7 mouse cellular contexts compared by ENCODE assay signal in the genomic region with DNA sequence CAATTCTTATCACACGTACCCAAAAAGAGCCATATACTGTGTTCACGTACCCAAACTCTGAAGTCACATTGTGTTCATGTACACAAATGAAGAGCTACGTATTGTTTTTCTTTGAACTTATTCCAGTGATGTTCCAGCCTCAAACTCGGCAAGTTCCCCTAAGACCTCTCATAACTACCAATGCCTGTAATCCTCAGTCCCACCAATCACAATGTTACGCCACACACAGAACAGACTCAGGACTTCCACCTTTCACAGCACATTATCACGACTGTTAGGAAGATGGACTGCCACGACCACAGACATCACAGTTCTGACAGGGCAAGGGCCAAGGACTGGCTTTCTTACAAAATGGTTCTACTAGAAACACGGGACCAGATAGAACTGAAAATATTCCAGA. TPM values are rescaled to one million over a fixed set of nuclear protein-coding genes. Genes with fewer than 3 reads are reported as not detected.
DNase-seq lines count a peak whose midpoint lies in the region; ATAC-seq and TF ChIP-seq lines count a peak whose summit lies in the region.
"Not testable (repeated sequence)": the region's sequence is repeated elsewhere in the genome, so short reads cannot be mapped to it uniquely, and the experiment has no call there.
"Had no signal": no experiment of that assay in that cellular context is flagged by ENCODE, and none has a peak within 500 bp of the region (broad histone marks: within the 10 kb centered on the region; RNA-seq: fewer than 3 reads in every experiment).

No protein-coding gene starts in this region.

- H3K4me1 ChIP-seq in MEL (ENCODE audit: control insufficient read depth in 1 of 2, insufficient read depth in 2 of 2, low read length in 2 of 2), result not testable (repeated sequence)
- H3K4me1 ChIP-seq in liver, embryonic 12.5 days, result peaks cover 23% of the 10 kb centered on the region
- peaks cover 21% of the 10 kb centered on the region for H3K4me1 ChIP-seq in liver, embryonic 13.5 days (replicated peaks)
- H3K4me1 ChIP-seq in liver, embryonic 15.5 days (replicated peaks), result peaks cover 10% of the 10 kb centered on the region

- not testable (repeated sequence) for H3K27me3 ChIP-seq in MEL (ENCODE audit: control insufficient read depth in 1 of 2, insufficient read depth in 2 of 2, low read length in 2 of 2)
- peaks cover 22% of the 10 kb centered on the region for H3K27me3 ChIP-seq in liver, embryonic 12.5 days (replicated peaks)
- peaks cover 11% of the 10 kb centered on the region; the same call in 1 of the 2 replicates for H3K27me3 ChIP-seq in liver, embryonic 13.5 days
- peaks cover 22% of the 10 kb centered on the region for H3K27me3 ChIP-seq in liver, embryonic 15.5 days

- DNase-seq in MEL (ENCODE audit: low read depth, low spot score), result peak; percentile 56
- DNase-seq in heart, adult 11 months, result peak; percentile 79
- DNase-seq in liver, embryonic 13.5 days, result not testable (repeated sequence)

- not testable (repeated sequence) for TF ChIP-seq EP300 in MEL (IDR thresholded peaks at IDR 0.05; ENCODE audit: low read depth in 1 of 2, low read length in 2 of 2)

- TF ChIP-seq POLR2A in MEL (IDR thresholded peaks at IDR 0.05; ENCODE audit: control insufficient read depth in 1 of 2, insufficient read depth in 1 of 2, low read depth in 1 of 2, low read length in 2 of 2, poor library complexity in 1 of 2), result not testable (repeated sequence)

- H3K9me3 ChIP-seq in MEL (replicated peaks; ENCODE audit: insufficient read depth, low read length); liver, embryonic 12.5 days (replicated peaks); liver, embryonic 13.5 days (replicated peaks); liver, embryonic 15.5 days (replicated peaks): not testable (repeated sequence)

- not testable (repeated sequence) for H3K9ac ChIP-seq in MEL (ENCODE audit: control insufficient read depth, low read depth, low read length, poor library complexity, severe bottlenecking); liver, embryonic 12.5 days; liver, embryonic 13.5 days; liver, embryonic 15.5 days

- peak overlapping the region; percentile 81 for H3K4me2 ChIP-seq in liver, embryonic 12.5 days
- peak overlapping the region; percentile 77; the same call in 1 of the 2 replicates for H3K4me2 ChIP-seq in liver, embryonic 13.5 days
- peak overlapping the region; percentile 78 for H3K4me2 ChIP-seq in liver, embryonic 15.5 days

- WGBS in liver, embryonic 12.5 days (ENCODE audit: insufficient replicate concordance), result 32% methylated on average over 8 of the region's 8 CpGs
- WGBS in liver, embryonic 13.5 days (ENCODE audit: insufficient replicate concordance), result 32% methylated on average over 8 of the region's 8 CpGs
- WGBS in liver, embryonic 15.5 days (ENCODE audit: insufficient replicate concordance), result 41% methylated on average over 8 of the region's 8 CpGs

- not testable (repeated sequence) for TF ChIP-seq CTCF in MEL (IDR thresholded peaks at IDR 0.05 in 2 of 3, conservative IDR thresholded peaks at IDR 0.05 in 1 of 3; ENCODE audit: control insufficient read depth in 1 of 3, insufficient read depth in 1 of 3, low read depth in 2 of 3, low read length in 3 of 3, poor library complexity in 1 of 3, severe bottlenecking in 1 of 3)

- not testable (repeated sequence) for TF ChIP-seq RAD21 in MEL (IDR thresholded peaks at IDR 0.05; ENCODE audit: low read depth, low read length)

- not testable (repeated sequence) for H3K36me3 ChIP-seq in MEL (ENCODE audit: control insufficient read depth in 1 of 2, insufficient read depth in 2 of 2, low read length in 2 of 2); liver, embryonic 12.5 days; liver, embryonic 13.5 days; liver, embryonic 15.5 days (replicated peaks)

- H3K4me3 ChIP-seq in MEL (ENCODE audit: control insufficient read depth in 1 of 2, insufficient read depth in 1 of 2, low read depth in 2 of 2, low read length in 2 of 2); liver, embryonic 12.5 days; liver, embryonic 13.5 days (replicated peaks); liver, embryonic 15.5 days (replicated peaks): not testable (repeated sequence)

- ATAC-seq in granulocyte monocyte progenitor cell, adult 5-6 weeks (replicated peaks; ENCODE audit: poor library complexity, severe bottlenecking), result peak; percentile 61
- not testable (repeated sequence) for ATAC-seq in liver, embryonic 12.5 days; liver, embryonic 13.5 days (ENCODE audit: low read depth); liver, embryonic 15.5 days (ENCODE audit: insufficient read depth)

- H3K27ac ChIP-seq in MEL (ENCODE audit: control insufficient read depth, low read depth, low read length); liver, embryonic 12.5 days; liver, embryonic 13.5 days; liver, embryonic 15.5 days (replicated peaks): not testable (repeated sequence)

- H3K79me2 ChIP-seq in MEL (ENCODE audit: control insufficient read depth, insufficient read depth, low read length, poor library complexity), result not testable (repeated sequence)

TF ChIP-seq in MEL, 35 proteins besides CTCF, POLR2A, EP300 and RAD21:
- 0 out of 2 replicates have a peak, but pooled peaks have one; percentile 0 for TF ChIP-seq SIN3A (IDR thresholded peaks at IDR 0.05; ENCODE audit: low read length)

RNA-seq across cellular contexts. Expression of a gene that starts 20.1 kb away (rescaled TPM):
- total RNA-seq in MEL (2012; rRNA removed), result 0.85 and 1.3 TPM in 2 replicates
- under 1 TPM in 1 of 2 experiments, not detected in 1; 0.29 TPM for polyA plus RNA-seq in MEL (2012; ENCODE audit: insufficient read depth in 1 of 2, insufficient read length in 2 of 2, low read depth in 1 of 2, low replicate concordance in 2 of 2, missing spikeins in 1 of 2)
- 2.2 and 5.2 TPM in 2 replicates for total RNA-seq in granulocyte monocyte progenitor cell, adult 5-6 weeks (2014; fragmentation: Nextera tagmentation)
- total RNA-seq in granulocyte monocyte progenitor cell, adult 5-6 weeks (2017), result 1.2 and 1.6 TPM in 2 replicates
- 1.5 and 3.5 TPM in 2 replicates for polyA plus RNA-seq in liver, embryonic 12.5 days (2016; fragmentation: Nextera tagmentation; extraction: Ambion mirVana)
- polyA plus RNA-seq in liver, embryonic 13.5 days (2015; fragmentation: Nextera tagmentation; extraction: Ambion mirVana), result 4.6 and 4.9 TPM in 2 replicates
- polyA plus RNA-seq in liver, embryonic 15.5 days (2015; fragmentation: Nextera tagmentation; extraction: Ambion mirVana), result 8.2 and 14.6 TPM in 2 replicates
- polyA plus RNA-seq: G1E had no signal

RNA-seq across cellular contexts. Expression of a gene that starts 20.1 kb away (rescaled TPM):
- 24.4 and 32.6 TPM in 2 replicates for total RNA-seq in MEL (2012; rRNA removed)
- polyA plus RNA-seq in MEL (2012; ENCODE audit: insufficient read depth in 1 of 2, insufficient read length in 2 of 2, low read depth in 1 of 2, low replicate concordance in 2 of 2, missing spikeins in 1 of 2), result 100 to 1,000 TPM in 1 of 2 experiments, 10 to 100 TPM in 1; 30.4 to 180 TPM
- 41.5 and 47.6 TPM in 2 replicates for total RNA-seq in granulocyte monocyte progenitor cell, adult 5-6 weeks (2014; fragmentation: Nextera tagmentation)
- 44.2 and 60.1 TPM in 2 replicates for total RNA-seq in granulocyte monocyte progenitor cell, adult 5-6 weeks (2017)
- 32.2 and 33.1 TPM in 2 replicates for polyA plus RNA-seq in liver, embryonic 12.5 days (2016; fragmentation: Nextera tagmentation; extraction: Ambion mirVana)
- 22.9 and 29.4 TPM in 2 replicates for polyA plus RNA-seq in liver, embryonic 13.5 days (2015; fragmentation: Nextera tagmentation; extraction: Ambion mirVana)
- polyA plus RNA-seq in liver, embryonic 15.5 days (2015; fragmentation: Nextera tagmentation; extraction: Ambion mirVana), result 19.4 and 20.2 TPM in 2 replicates

RNA-seq across cellular contexts. Expression of a gene that starts 37.3 kb away (rescaled TPM):
- total RNA-seq in MEL (2012; rRNA removed), result 0.08 and 0.13 TPM in 2 replicates
- under 1 TPM in 1 of 2 experiments, not detected in 1; 0.32 TPM for polyA plus RNA-seq in MEL (2012; ENCODE audit: insufficient read depth in 1 of 2, insufficient read length in 2 of 2, low read depth in 1 of 2, low replicate concordance in 2 of 2, missing spikeins in 1 of 2)
- 1.9 and 3.9 TPM in 2 replicates for total RNA-seq in granulocyte monocyte progenitor cell, adult 5-6 weeks (2014; fragmentation: Nextera tagmentation)
- 5.5 and 7.2 TPM in 2 replicates for total RNA-seq in granulocyte monocyte progenitor cell, adult 5-6 weeks (2017)
- polyA plus RNA-seq in liver, embryonic 12.5 days (2016; fragmentation: Nextera tagmentation; extraction: Ambion mirVana), result 33.1 and 36.4 TPM in 2 replicates
- 16.5 and 21.4 TPM in 2 replicates for polyA plus RNA-seq in liver, embryonic 13.5 days (2015; fragmentation: Nextera tagmentation; extraction: Ambion mirVana)
- polyA plus RNA-seq in liver, embryonic 15.5 days (2015; fragmentation: Nextera tagmentation; extraction: Ambion mirVana), result 12.4 and 15.0 TPM in 2 replicates

Comparison
In these comparisons a context has a peak if more than half of its experiments do, and no peak if none do; other contexts are left out.
1. RNA of a gene that starts 37.3 kb away (polyA plus RNA-seq): 33.1 to 36.4 TPM in liver, embryonic 12.5 days, 16.5 to 21.4 TPM in liver, embryonic 13.5 days and 12.4 to 15.0 TPM in liver, embryonic 15.5 days; 0.32 TPM in MEL; every median in the first group is over 10 times any median in the second.
2. Peak in every context shown above with its lines, with median percentiles within 50 percentile points of each other: H3K4me2 ChIP-seq.